Mouse (Mus musculus): ENCODE results near the gene Map3k20.

Gene Map3k20

GRCm38 (mm10) chr2:72285256-72285887 is at the start of gene Map3k20:
Gene Map3k20 (plus strand): TSS chr2:72285637.
- peak; percentile 47 for DNase-seq (ENCODE audit: low read depth, low spot score)

GRCm38 (mm10) chr2:72238421-72238820 is 47.0 kb upstream of the Map3k20 start:
- no peak for DNase-seq (ENCODE audit: low read depth, low spot score)

- no peak for DNase-seq (ENCODE audit: low read depth, low spot score)
These were observed 46.5 kb upstream of the Map3k20 start for GRCm38 (mm10) chr2:72238925-72239324.

GRCm38 (mm10) chr2:72239456-72239855 is 46.0 kb upstream of the Map3k20 start:
- no peak for DNase-seq (ENCODE audit: low read depth, low spot score)

GRCm38 (mm10) chr2:72239993-72240392 is 45.4 kb upstream of the Map3k20 start:
- DNase-seq (ENCODE audit: low read depth, low spot score), result no peak

- DNase-seq (ENCODE audit: low read depth, low spot score), result no peak
These were observed 44.7 kb upstream of the Map3k20 start for GRCm38 (mm10) chr2:72240691-72241090.

GRCm38 (mm10) chr2:72241714-72242472 is 43.5 kb upstream of the Map3k20 start:
- no peak for DNase-seq (ENCODE audit: low read depth, low spot score)

GRCm38 (mm10) chr2:72242910-72243675 is 42.3 kb upstream of the Map3k20 start:
- DNase-seq (ENCODE audit: low read depth, low spot score), result no peak

- DNase-seq (ENCODE audit: low read depth, low spot score), result no peak
These were observed 39.8 kb upstream of the Map3k20 start for GRCm38 (mm10) chr2:72245631-72246030.

GRCm38 (mm10) chr2:72246376-72246775 is 39.1 kb upstream of the Map3k20 start:
- no peak for DNase-seq (ENCODE audit: low read depth, low spot score)

GRCm38 (mm10) chr2:72247819-72248218 is 37.6 kb upstream of the Map3k20 start:
- DNase-seq (ENCODE audit: low read depth, low spot score), result no peak

- no peak for DNase-seq (ENCODE audit: low read depth, low spot score)
These were observed 32.6 kb upstream of the Map3k20 start for GRCm38 (mm10) chr2:72252510-72253505.

- DNase-seq (ENCODE audit: low read depth, low spot score), result no peak
These were observed 31.6 kb upstream of the Map3k20 start for GRCm38 (mm10) chr2:72253882-72254281.

GRCm38 (mm10) chr2:72254813-72255582 is 30.4 kb upstream of the Map3k20 start:
- peak; percentile 26 for DNase-seq (ENCODE audit: low read depth, low spot score)

- DNase-seq (ENCODE audit: low read depth, low spot score), result no peak
These were observed 24.7 kb upstream of the Map3k20 start for GRCm38 (mm10) chr2:72260704-72261103.

GRCm38 (mm10) chr2:72262814-72263480 is 22.5 kb upstream of the Map3k20 start:
- DNase-seq (ENCODE audit: low read depth, low spot score), result no peak

GRCm38 (mm10) chr2:72267390-72267789 is 18.0 kb upstream of the Map3k20 start:
- no peak for DNase-seq (ENCODE audit: low read depth, low spot score)

GRCm38 (mm10) chr2:72269651-72270341 is 15.6 kb upstream of the Map3k20 start:
- DNase-seq (ENCODE audit: low read depth, low spot score), result no peak

- DNase-seq (ENCODE audit: low read depth, low spot score), result no peak
These were observed 7.1 kb upstream of the Map3k20 start for GRCm38 (mm10) chr2:72278247-72278873.

Data from embryo, embryonic 11.5 days (tissue).